Mouse (Mus musculus) spleen, postnatal 36 days (tissue): ENCODE measurements around the gene Tesmin.

Experiments
- DNase-seq, 2 experiments: peaks; one replicate each; pipeline ENCODE4 v3.0.0; 2022; ENCODE audit warnings: low spot score in 2 of 2, mixed read lengths in 1 of 2

The Tesmin gene

DNA sequence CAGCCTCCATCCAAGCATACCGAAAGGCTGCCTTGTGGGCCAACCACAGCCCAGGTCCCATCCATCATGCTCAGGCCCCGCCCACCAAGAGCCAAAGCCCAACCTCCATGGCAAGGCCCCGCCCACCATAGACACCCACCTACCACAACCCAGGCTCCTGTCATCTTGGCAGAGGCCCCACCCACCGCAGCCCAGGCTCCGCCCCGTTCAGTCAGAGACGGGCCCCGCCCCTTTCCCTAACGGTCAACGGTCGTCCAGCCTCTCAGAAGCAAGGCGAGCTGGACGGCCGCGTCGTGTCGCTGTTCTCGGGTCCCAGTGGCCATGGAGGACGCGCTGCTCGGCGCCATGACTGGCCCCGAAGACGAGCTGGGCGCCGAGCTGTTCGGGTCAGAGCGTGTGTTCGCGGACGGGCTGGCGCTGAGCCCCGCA lies at the start of gene Tesmin:
TSS of gene Tesmin (plus strand) at position 229 of the 429 bp plus-strand sequence.
- DNase-seq: peak; percentile 82 to 88

DNA sequence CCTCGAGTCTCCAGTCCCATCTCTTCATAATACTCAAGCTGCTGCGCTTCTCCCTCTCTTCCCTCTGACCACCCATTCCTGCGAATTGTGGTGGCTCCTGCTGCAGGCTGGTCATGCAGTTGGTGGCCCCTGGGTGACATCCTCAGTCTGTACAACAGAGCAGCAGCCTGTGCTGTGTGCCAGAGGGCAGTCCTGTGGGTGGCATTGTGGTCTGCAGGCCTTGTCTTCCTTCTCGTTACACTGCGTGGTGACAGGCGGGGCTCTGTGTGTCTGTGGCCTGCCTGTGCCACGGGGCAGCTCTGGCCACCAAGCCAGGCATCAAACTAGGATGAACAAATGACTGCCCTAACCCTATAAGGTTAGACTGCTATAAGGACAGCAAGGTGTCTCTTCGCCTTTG lies 49.5 kb upstream of the Tesmin start:
- DNase-seq: no peak

DNA sequence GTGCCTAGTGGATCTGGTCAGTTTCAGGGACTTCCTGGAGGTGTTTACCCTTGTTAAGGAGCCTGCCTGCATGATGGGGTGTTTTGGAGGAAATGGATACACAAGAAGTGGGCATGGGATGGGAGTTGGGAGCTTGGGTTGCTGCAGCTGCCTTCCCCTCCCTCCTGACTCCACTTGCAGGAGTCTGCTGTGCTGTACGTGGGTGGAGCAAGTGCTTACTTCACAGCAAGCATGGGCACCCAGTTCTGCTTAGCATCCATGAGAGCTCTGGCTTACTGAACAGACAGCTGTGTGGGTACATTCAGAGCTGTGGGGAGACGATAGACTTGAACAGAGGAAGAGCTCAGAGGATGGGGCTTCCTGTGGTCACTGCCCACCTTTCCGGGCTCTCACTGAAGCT lies 47.6 kb upstream of the Tesmin start:
- no peak for DNase-seq

GRCm38 (mm10) chr19:3343929-3344328 lies 44.7 kb upstream of the Tesmin start:
- no peak for DNase-seq

- DNase-seq: no peak
These were observed 43.8 kb upstream of the Tesmin start for GRCm38 (mm10) chr19:3344636-3345544.

DNA sequence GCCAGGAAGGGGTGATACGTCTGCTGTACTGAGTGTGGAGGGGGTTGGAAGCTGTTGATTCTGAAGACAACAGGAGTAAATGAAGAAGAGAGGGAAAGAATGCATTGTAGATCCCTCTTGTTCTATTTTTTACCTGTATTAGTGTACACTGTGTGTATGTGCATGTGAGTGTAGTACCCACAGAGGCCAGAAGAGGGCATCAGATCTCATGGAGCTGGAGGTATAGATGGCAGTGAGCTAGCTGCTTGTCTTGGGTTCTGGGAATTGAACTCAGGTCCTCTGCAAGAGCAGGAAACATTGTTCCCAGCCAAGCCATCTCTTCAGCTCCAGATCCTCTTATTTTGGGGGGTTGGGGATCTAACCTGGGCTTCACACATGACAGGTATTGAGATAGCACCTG lies 40.9 kb upstream of the Tesmin start:
- no peak for DNase-seq

- DNase-seq: no peak
These were observed 35.1 kb upstream of the Tesmin start for GRCm38 (mm10) chr19:3353415-3354111.

- DNase-seq: no peak
These were observed 33.6 kb upstream of the Tesmin start for GRCm38 (mm10) chr19:3355096-3355495.

- no peak for DNase-seq
These were observed 32.1 kb upstream of the Tesmin start for GRCm38 (mm10) chr19:3356516-3356915.

- no peak for DNase-seq
These were observed 31.0 kb upstream of the Tesmin start for GRCm38 (mm10) chr19:3357620-3358019.

DNA sequence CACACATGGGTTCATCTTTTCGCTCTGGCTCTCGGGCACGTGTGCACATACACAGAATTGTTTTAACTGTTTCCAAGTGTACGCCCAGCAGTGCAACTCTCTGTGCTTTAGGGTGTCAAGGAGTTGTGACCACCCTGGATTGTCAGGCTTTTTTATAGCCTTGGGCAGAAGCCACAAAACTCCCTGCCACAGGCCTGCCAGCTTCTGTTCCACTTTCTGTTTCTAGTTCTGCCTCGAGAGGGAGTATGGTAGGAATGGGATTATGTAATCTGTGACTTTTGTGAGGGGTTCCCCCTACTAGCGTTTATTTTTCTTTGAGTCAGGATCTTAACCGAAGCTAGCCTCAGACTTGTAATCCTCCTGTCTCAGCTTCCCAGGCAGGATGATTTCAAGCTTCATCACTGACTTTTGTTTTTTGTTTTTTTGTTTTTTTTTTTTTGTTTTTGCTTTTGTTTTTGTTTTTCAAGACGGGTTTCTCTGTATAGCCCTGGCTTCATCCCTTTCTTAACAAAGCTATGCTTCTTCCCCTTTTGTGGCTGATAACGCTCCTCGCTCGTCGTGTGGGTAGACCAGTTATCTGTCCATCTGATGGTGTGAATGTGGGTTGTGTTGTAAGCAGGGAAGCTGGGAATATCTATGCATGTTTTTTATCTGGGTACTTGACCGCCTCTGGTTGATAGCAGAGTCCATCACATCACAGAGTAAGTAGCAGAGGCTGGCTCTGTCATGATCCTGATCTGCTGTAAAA lies 28.6 kb upstream of the Tesmin start:
- no peak for DNase-seq

GRCm38 (mm10) chr19:3363510-3363909 lies 25.1 kb upstream of the Tesmin start:
- DNase-seq: no peak

- no peak for DNase-seq
These were observed 23.6 kb upstream of the Tesmin start for GRCm38 (mm10) chr19:3365089-3365488.

DNA sequence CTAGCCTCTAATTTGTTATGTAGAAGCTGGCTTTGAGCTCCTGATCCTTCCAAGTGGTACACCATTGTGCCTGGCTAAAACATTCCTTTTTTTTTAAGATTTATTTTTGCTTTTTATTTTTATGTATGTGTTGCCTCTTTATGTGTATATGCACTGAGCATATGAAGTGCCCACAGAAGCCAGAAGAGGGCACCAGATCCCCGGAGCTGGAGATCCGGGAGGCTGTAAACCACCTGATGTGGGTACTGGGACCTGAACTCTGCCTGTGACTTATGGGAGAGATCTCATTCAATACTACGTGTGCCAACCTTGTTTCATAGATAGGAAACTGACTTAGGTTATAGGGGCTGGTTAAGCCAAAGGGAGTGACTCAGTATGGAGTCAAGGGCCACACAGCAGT lies 20.4 kb upstream of the Tesmin start:
- no peak for DNase-seq

- no peak for DNase-seq
These were observed 15.3 kb upstream of the Tesmin start for GRCm38 (mm10) chr19:3373380-3373779.

GRCm38 (mm10) chr19:3374028-3374427 lies 14.6 kb upstream of the Tesmin start:
- DNase-seq: no peak

DNA sequence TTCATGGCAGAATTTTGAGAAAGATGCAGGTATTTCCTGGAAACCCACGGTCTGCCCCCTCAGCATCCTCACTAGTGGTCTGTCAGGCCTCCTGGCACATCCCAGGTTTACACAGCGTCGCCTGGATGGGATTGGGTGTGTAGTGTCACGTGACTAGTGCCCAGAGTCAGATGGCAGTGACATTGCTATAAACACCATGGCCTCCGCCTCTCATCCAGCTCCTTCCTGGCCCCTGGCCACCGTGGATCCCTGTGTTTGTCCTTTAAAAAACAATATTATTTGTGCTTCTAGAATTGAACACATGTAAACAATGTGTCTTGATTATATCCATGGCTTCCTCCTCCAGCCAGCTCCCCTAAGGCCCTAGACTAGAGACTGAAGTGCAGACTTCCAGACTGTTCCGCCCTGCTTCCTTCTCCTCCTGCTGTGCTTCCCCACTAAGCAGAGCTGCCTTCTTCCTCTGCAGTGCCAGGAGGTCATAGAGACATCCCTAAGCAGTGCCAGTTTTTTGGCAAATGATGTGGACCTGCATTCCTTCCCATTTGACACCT lies 12.6 kb upstream of the Tesmin start:
- DNase-seq: no peak

GRCm38 (mm10) chr19:3376966-3377715 lies 11.5 kb upstream of the Tesmin start:
- peak; percentile 19 to 54 for DNase-seq

- DNase-seq: peak in 1 of 2 experiments; percentile 42
These were observed 10.0 kb upstream of the Tesmin start for GRCm38 (mm10) chr19:3378614-3379013.

DNA sequence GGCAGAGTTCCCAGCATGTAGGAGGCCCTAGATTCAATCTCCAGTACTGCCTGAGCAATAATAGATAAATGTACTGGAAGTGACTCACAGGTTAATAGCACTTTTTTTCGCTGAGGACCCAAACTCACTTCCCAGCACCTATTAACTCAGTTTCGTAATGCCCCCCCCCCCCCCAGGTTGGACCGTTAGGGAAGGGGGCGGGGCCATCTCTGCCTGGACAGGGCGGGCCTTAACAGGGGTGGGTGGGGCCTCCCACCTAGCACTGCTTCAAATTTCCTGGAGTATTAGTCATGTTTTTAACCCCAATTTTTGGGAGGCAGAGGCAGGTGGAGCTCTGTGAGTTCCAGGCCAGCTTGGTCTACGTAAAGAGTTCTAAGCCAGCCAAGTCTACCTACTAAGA lies 596 bp upstream of the Tesmin start:
- DNase-seq: no peak

- peak; percentile 86 for DNase-seq
These were observed 432 bp downstream of the Tesmin start for GRCm38 (mm10) chr19:3389089-3389488.
